Mouse (Mus musculus): Measurements from ENCODE around the gene Acly.

The Acly gene

DNA sequence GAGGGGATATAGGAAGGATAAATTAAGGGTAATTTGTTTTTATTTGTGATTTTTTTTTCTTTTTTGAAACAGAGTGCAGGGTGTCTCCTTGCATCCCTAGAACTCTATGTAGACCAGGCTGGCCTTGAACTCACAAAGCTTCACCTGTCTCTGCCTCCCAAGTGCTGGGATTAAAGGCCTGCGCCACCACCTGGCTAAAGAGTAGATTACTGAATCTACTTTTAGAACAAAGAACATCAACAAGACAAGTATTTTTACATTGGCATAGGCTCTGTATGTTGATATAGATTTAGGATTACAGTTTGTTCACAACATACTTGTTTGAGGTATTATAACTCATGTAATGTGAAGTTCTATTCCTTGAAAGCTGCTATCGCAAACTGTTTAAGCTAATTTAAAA lies 17.2 kb downstream of the Acly start:
- DNase-seq (ENCODE audit: low read depth, low spot score), result no peak

DNA sequence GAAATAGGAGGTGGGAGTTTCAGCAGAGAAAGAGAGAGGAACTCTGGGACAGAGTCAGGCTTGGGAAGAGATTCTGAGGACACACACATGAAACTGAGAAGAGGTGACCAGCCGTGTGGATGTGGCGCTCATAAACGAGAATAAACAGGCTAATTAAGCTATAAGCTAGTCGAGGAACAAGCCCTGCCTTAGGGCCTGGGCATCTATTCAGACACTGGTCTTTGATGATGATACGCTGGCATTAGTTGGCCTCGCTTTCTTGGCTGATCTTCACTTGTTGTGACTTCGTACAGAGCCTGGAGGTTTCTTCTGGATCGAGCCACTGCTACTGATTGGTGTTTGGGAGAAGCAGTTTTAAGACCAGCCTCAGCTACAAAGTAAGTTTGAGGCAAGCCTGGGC lies 21.8 kb downstream of the Acly start:
- DNase-seq (ENCODE audit: low read depth, low spot score), result no peak

DNA sequence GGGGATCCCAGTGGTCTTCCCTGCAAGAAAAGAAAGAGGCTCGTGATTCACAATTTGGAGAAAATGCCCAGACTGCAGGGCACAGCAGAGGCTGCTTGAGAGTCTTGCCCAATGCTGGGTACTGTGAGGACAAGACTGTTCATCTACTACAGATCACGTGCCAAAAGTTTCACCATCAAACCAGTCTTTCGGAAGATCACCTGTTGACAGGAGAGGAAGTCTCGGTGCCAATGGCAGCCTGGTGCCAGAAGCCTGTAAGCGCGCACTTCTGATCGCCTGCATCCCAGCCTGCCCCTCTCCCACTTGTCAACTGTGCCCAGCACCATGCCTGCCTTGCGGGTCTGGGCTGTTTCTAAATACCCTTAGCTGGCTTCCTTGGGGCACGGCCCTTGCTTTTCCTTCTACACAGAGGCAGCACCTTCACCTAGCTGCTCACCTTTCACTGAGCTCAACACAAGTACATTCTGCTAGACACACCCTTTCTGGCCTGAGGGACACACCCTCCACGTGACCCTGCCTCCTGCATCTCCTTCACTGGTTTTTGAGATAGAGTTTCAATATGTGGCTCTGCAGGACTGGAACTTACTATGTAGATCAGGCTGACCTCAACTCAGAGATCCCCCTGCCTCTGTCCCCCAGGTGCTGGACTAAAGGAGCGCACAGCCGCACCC lies 22.7 kb downstream of the Acly start:
- DNase-seq (ENCODE audit: low read depth, low spot score), result no peak

DNA sequence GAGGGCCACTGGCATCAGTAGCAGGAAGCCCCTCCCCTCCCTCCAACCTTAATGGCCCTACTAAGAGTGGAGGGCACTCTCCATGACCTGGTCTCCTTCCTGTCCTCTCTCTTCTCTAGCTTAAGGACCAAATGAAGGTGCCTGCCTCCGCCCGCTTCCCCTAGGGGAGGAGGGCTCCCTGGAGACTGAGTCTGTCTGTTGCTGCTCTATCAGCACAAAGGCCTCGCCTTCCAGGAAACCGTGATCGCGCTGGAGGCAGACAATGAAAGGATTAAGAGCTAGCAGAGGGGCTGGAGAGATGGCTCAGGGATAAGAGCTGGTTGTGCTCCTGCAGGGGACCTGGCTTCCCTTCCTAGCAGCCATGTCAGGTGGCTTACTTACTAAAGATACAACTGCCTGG lies 26.5 kb downstream of the Acly start:
- DNase-seq (ENCODE audit: low read depth, low spot score), result no peak

DNA sequence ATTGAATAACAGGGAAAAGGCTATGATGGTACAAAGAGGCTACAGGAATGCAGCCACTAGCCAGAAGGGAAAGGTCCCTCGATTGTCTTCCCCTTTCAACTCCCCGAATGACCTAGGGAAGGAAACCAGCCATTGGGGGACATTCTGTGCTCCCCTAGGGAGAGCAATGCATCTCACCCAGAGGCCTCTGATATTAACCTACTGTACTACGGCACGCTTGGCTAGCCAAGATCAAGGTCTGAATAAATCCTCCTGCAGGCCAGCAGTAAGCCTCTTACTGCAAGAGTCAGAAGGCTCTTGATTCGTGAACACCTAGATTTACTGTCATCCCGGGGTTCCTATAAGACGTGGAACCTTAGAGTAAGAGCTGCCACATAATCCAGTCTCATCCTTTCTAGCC lies 27.1 kb downstream of the Acly start:
- DNase-seq (ENCODE audit: low read depth, low spot score), result no peak

DNA sequence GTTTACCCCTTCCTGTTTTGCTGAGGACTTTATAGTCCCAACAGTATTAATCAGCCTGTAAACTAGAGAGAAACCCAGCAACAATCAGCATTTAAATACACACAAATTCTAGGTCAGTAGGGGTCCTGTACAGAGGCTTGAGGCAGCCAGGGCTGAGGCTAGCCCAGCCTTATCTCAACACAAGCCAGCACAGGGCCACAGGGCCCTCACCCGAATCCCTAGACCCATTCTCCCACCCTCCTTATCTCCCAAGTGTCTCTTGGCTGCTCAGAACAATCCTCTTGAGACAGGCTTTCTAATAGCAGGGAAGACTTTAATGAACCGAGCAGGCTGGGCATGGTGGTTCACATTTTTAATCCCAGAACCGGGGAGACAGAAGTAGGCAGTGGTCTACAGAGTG lies 27.6 kb downstream of the Acly start:
- DNase-seq (ENCODE audit: low read depth, low spot score), result no peak

DNA sequence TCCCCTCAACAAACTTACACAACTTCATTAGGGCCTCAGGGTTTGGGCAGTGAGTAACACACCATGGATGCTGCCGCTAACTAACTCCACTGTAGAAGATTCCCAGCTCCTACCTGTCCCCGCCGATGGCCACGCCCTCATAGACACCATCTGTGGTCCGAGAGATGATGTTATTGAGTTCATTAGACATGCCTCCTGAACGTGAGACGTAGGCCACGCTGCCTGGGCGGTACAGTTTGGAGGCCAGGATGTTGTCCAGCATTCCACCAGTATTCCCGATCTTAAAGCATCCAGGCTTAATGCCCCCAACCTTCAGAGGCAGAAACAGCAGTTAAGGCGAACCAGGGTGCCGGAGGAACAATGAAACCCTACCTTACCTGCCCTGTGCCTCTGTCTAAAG lies 34.0 kb downstream of the Acly start:
- DNase-seq (ENCODE audit: low read depth, low spot score), result no peak

DNA sequence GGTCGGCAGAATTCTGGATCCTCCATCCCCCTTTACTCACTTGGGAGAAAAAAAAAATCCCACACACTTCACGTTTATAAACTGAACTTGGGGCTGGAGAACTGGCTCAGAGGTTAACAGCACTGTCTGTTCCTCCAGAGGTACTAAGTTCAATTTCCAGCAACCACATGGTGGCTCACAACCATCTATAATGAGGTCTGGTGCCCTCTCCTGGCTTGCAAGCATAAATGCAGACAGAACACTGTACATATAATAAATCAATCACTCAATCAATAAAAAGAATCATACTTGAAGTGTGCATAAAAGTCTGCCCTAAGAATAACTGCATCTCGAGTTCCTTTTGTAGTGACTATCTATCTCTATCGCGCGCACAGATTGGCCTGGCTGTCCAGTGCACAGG lies 36.8 kb downstream of the Acly start:
- no peak for DNase-seq (ENCODE audit: low read depth, low spot score)

DNA sequence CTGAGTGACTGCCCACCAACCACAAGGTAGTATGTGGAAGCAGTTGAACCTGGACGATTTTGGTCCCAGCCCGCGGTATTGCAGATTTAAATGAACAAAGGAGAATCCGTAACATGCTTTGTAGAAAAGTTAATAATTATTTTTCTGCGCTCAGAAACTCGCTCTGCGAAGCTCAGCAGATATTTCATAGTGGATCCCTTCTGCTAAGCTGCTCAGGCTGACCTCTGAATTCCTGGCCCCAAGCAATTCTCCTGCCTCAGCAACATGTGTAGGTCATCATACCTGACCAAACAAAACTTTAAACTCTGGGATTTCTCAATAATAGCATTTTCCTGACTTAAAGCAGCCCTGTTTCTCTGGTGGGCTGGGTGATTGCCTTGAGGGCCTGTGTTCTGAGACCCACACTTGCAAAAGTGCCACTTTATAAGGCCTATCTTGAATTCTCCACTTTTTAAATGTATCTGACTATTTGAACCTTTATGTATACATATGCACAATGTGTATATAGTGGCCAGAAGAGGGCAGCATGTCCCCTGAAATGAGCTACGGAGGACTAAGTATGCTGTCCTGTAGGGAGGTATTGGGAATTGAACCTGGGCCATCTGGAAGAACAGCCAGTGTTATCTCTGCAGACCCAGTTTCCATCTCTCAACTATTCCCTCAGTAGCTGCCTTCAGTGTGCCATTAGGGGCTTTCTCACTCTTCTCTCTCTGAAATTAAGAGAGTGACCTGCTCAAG lies 41.8 kb downstream of the Acly start:
- peak; percentile 15 for DNase-seq (ENCODE audit: low read depth, low spot score)

DNA sequence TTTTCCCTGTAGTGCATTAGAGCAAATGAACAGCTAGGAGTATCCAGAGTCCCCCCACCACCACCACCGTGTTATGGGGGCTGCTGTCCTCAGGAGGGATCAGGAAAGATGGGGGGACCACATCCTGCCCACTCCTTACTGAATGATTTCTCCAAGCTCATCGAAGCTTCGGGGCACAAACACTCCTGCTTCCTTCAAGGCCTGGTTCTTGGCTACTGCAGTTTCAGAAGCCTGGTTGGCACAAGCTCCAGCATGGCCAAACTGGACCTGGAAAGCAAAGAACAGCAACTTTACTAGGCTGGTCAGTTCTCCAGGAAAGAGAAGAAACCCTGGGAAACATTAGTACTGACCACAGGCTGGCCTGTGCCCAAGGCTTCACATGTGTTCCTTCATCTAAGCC lies 43.3 kb downstream of the Acly start:
- no peak for DNase-seq (ENCODE audit: low read depth, low spot score)

DNA sequence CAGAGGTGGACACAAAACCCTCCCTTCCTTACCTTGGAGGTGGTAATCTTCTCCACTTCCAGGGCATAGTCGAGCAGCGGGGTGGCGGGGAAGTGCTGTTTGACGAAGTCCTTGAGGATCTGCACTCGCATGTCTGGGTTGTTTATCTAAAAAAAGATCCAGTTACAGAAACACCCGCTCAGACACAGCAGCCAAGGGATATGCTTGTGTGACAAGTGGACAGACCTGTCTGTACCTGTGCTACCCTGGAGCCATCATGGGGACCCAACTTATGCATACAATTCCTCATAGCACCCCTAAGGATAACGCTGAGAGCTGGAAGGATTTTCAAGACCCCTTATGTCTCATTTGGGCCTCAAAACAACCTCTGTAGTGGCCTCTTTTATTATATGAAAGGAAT lies 48.6 kb downstream of the Acly start:
- DNase-seq (ENCODE audit: low read depth, low spot score), result no peak

DNA sequence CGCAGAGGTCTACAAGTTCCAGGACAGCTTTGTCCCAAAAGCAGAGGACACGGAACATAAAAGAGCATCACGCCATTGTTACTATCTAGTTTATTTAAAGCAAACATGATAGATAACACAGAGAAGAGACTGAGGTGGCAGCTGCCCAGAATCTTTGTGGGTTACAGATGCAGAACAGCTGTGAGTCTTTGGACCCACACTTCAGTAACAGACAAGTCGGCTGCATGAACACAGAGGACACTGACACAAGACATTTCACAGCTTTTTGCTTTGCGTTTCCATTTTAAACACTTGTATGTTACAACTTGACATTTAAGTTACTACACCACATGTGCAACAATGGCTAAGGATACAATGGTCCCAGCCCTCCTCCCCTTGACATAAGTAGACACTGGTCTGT lies 51.5 kb downstream of the Acly start:
- DNase-seq (ENCODE audit: low read depth, low spot score), result no peak

DNA sequence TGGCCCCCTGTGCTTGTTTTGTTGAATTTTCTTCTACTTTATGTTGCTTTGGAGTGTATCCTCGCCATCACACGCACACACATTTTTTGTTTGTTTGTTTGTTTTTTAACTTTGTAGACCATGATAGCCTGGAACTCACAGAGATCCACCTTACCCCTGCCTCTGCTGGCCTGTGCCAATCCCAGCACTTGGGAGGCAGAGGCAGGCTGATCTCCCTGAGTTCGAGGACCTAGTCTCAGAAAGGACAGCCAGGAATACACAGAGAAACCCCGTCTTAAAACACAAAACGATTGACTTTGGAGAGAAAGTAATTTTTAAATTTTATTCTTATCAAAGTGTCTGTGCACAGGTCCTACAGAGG lies 54.9 kb downstream of the Acly start:
- DNase-seq (ENCODE audit: low read depth, low spot score), result no peak

DNA sequence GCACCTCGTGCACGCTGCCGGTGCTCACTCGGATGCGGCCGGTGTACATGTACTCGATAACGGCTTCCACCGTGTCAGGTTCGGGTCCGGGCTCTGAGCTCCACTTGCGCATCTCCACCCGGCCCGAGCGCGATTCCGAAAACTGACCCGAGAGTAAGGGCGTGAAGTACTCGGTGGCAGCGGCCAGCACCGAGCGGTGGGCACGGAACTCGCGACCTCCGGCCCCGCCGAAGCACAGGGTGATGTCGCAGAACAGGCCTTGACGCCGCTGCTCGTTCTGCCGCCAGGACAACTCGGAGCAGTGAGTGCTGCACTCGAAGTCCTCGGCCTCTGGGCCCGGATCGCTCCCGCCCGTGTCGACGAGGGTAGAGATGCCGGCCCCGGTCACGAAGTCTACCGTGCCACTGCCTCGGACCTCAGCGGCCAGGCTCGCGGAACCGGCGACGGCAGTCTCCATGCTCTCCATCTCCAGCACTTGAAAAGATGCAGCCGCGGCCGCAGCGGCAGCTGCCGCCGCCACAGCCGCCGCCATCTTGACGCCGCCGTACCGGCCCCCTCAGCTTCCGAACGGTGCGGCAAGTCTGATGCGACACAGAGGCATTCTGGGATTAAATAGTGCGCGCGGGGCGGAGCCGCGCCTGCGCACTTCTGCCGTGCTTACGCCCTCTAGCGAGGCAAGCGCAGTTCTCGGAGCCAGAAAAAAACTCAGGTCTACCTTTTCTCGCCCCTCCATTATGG lies 55.4 kb downstream of the Acly start, which contains the start of gene Klhl11:
Gene Klhl11 (minus strand): TSS at position 545 of the 738 bp plus-strand sequence.
- peak; percentile 92 for DNase-seq (ENCODE audit: low read depth, low spot score)

DNA sequence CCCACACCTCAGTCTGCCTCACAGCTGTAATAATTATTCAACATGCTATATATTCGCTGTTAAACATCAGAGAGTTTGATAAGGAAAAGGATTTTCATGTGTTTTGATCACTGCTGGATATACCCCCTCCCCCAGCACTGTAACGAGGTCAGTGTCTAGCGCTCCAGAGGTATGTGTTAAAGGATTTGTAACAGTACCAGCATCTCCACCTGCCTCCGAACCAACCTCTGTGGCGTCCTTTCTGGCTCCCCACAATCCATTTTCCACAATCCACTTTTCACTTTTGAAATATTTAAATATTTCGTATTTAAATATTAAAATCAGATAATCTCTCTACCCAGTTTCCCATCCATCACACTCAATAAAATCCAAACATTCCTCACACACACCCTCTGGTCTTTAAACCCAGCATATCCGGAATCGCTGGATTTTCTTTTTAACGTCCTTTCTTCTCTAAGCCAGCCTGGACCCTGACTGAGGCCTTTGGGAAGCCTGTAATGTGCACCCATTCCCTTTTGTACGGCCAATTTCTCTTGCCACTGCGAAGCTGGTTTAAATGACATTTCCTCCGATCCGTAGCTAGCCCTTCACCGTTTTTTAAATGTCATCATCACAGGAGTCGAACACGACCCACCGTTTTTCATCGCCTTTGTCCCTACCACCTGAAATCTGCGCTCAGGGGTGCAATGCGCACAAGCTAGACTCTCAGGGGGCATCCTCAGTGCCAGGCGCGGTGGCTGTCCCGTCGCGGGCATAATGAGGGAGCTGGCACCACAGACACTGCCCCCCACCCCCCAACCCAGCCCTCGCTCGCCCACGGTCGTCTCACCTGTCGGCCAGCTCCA lies 56.2 kb downstream of the Acly start:
- DNase-seq (ENCODE audit: low read depth, low spot score), result peak; percentile 11

DNA sequence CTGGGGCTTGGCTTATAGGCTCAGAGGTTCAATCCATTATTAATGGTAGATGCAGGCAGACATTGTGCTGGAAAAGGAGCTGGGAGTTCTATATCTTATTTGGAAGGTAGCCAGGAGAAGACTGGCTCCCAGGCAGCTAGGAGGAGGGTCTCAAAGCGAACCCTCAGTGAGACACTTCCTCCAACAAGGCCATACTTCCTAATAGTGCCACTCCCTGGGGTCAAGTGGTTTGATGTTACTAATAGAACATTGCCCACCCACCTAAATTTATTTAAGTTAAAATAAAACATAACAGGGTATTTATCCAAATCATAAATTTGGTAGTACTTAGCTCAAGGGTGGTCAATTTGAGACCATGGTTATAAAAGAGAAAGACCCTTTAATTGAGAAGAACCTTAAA lies 62.0 kb downstream of the Acly start:
- no peak for DNase-seq (ENCODE audit: low read depth, low spot score)

DNA sequence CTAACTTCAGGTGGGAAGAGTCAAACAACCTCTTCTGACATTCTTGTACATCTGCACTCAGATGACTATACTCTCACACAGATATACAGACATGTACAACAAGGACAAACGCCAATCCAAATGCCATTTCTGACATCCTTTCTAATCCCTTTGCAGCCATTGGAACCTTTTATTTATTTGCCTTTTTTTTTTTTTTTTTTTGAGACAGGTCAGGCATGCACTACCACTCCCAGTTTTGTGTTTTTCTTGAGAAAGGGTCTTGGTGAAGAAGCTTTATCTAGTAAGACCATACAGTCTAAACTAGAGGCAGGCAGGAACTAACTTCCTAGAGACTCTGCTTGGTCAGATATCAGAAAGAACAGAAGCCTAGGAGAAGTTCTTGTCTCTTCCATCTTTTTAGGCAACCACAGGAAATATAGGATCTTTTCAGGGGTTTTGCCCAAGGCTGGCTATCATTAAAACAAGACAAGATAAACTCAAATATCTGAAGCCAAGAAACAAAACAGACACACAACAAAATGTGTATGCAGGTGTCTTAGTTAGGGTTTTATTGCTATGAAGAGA lies 62.5 kb downstream of the Acly start:
- DNase-seq (ENCODE audit: low read depth, low spot score), result no peak

DNA sequence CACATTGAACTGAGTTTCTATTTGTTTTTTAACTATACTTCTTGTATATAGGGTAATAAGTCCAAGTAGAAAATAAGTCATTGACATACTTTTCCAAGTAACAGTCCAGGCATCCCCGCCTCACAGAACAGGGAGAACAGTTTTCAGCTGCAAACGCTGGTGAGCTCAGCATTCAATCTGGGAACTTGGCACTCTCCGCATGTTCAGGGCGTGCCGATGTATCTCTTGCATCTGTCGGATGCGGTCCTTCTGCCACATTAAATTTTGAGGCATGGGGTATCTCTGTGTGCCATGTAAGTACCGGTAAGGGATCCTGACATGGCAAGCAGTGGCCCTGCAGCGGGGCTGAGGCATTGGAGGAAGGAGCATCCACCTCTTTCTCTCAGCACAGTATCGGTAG lies 65.1 kb downstream of the Acly start:
- DNase-seq (ENCODE audit: low read depth, low spot score), result no peak

DNA sequence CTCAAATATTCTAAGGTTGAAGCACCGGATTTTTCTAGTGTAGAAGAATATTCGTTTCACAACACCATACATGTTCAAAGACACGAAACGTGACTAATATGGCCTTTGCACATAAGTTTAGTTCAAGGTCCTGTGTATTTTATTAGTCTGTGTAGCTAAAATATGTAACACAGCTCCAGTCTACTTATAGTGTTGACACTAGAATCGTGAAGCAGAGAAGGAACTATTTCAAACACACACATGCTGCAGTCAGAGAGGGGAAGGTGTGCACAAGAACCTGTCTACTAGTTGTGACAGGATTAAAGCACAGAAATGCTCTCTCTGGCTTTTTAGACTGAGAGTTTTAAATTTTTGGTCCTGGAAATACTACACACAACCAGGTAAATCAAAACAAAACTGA lies 70.1 kb downstream of the Acly start:
- no peak for DNase-seq (ENCODE audit: low read depth, low spot score)

DNA sequence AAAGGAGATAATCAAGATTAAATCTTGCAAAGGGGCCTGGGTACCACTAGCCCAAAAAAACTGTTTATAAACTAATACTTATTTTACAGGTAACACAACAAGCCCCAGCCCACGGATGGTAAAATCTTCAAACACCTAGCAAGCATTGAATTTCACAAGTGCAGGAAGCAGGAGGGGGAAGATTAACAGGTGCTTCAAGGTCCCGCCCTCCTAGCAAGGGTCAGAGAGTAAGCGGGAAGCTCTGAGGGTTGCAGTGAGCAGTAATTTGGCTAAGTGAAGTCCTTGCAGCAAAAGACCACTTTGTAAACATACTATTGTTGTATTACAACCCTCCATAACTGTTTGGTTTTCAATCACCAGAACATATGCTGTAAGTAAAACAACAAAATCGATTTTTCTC lies 70.6 kb downstream of the Acly start:
- DNase-seq (ENCODE audit: low read depth, low spot score), result no peak

DNA sequence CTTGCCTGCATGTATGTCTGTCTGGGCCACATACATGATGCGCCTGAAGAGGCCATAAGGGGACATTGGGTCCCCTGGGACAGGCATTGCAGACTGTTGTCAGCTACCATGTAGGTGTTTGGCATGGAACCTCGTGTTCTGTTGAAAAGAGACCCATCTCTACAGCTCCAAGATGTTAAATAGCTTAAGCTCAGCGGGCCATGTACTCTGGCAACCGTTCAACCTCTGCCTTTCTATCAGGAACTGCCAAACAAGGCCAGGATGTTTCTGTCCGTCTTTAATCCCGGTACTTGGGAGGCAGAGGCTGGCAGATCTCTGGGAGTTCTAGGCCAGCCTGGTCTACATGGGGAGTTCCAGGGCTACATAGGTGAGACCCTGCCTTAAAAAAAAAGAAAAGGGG lies 85.2 kb downstream of the Acly start:
- DNase-seq (ENCODE audit: low read depth, low spot score), result no peak

DNA sequence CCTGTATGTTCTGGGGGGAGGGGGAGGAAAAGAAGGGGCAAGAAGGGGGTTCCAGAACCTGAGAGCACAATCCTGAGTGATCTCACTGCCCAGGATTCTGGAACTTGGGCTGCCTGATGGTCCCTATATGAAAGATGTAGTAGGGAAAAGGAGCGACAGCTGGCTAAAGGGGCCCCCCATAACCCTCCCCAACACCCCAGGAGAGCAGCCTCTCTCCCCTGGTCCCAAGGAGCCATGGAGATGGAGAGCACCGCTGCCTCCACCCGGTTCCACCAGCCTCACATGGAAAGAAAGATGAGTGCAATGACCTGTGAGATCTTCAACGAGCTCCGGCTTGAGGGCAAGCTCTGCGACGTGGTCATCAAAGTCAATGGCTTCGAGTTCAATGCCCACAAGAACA lies 86.0 kb downstream of the Acly start, which contains the start of the genes Nt5c3b and Klhl10:
Gene Nt5c3b (minus strand): TSS at position 12 of the 400 bp plus-strand sequence.
Gene Klhl10 (plus strand): TSS at position 121 of the 400 bp plus-strand sequence.
- no peak for DNase-seq (ENCODE audit: low read depth, low spot score)
